Mouse (Mus musculus) CH12.LX (cell line): ENCODE results near the gene Capn11. TPM values are rescaled to one million over a fixed set of nuclear protein-coding genes. Genes with fewer than 3 reads are reported as not detected.

Experiments used
- DNase-seq: peaks from one replicate; pipeline ENCODE4 v3.0.0-alpha.2; 2013; ENCODE audit errors: extremely low read depth
- H3K27ac ChIP-seq: 2 replicates; pipeline ENCODE4 v1.5.1; 2012; ENCODE audit warnings: low read depth, mild to moderate bottlenecking, control low read depth, moderate library complexity; ENCODE audit not compliant: insufficient read depth
- H3K27me3 ChIP-seq: replicated peaks from 2 replicates; pipeline ENCODE3; 2012; ENCODE audit warnings: inconsistent platforms
- H3K36me3 ChIP-seq, 2 experiments: replicated peaks in 1 of 2; 2 replicates each; pipeline versions ENCODE3 to v1.6.1; 2012; ENCODE audit warnings: inconsistent platforms in 1 of 2, low read length in 1 of 2, mild to moderate bottlenecking in 1 of 2, mixed read lengths in 1 of 2, moderate library complexity in 1 of 2; ENCODE audit not compliant: control insufficient read depth in 1 of 2, insufficient read depth in 1 of 2
- H3K4me1 ChIP-seq, 2 experiments: 2 replicates each; pipeline ENCODE4 v1.6.1; 2012; ENCODE audit warnings: inconsistent platforms in 1 of 2, moderate library complexity in 1 of 2; ENCODE audit not compliant: insufficient read depth in 2 of 2, control insufficient read depth in 1 of 2
- H3K4me2 ChIP-seq: 2 replicates; pipeline ENCODE4 v1.6.1; 2012; ENCODE audit warnings: low read depth, mild to moderate bottlenecking, control low read depth; ENCODE audit not compliant: poor library complexity, insufficient read depth, severe bottlenecking
- H3K4me3 ChIP-seq, 3 experiments: fragments of 150-350 bp in 1 of 3; sonication (generic) in 1 of 3; replicated peaks in 1 of 3; 2 replicates each; pipeline versions ENCODE3 to v1.5.1; 2011 to 2012; ENCODE audit warnings: low read depth in 2 of 3, low read length in 2 of 3, mild to moderate bottlenecking in 2 of 3, moderate library complexity in 2 of 3, control low read depth in 1 of 3, improper control_type of control experiment in 1 of 3, inconsistent platforms in 1 of 3, mixed read lengths in 1 of 3; ENCODE audit not compliant: poor library complexity in 1 of 3
- H3K79me2 ChIP-seq: replicated peaks from 2 replicates; pipeline ENCODE4 v1.6.1; 2012; ENCODE audit warnings: mild to moderate bottlenecking, moderate library complexity; ENCODE audit not compliant: control insufficient read depth, poor library complexity, insufficient read depth, severe bottlenecking; ENCODE audit errors: extremely low read depth
- H3K9ac ChIP-seq: 2 replicates; pipeline ENCODE4 v1.6.1; 2012; ENCODE audit warnings: low read depth, mild to moderate bottlenecking, control low read depth, moderate library complexity; ENCODE audit not compliant: insufficient read depth
- H3K9me3 ChIP-seq: replicated peaks from 2 replicates; pipeline ENCODE3; 2012; ENCODE audit warnings: low read length, inconsistent platforms, mixed read lengths
- BHLHE40 ChIP-seq: IDR thresholded peaks from 2 replicates; pipeline ENCODE4 v1.6.1; 2011; ENCODE audit warnings: mild to moderate bottlenecking, low read depth, low read length, improper control_type of control experiment
- CHD2 ChIP-seq: IDR thresholded peaks from 2 replicates; pipeline ENCODE4 v1.6.1; 2011; ENCODE audit warnings: low read length, improper control_type of control experiment
- CTCF ChIP-seq, 2 experiments: IDR thresholded peaks in 1 of 2; conservative IDR thresholded peaks in 1 of 2; 2 replicates each; pipeline ENCODE4 v1.5.1; 2011 to 2012; ENCODE audit warnings: low read depth in 2 of 2, low read length in 2 of 2, improper control_type of control experiment in 1 of 2, inconsistent platforms in 1 of 2, mild to moderate bottlenecking in 1 of 2, moderate library complexity in 1 of 2
- ETS1 ChIP-seq: conservative IDR thresholded peaks from 2 replicates; pipeline ENCODE4 v1.6.1; 2012; ENCODE audit warnings: low read depth, mild to moderate bottlenecking, inconsistent platforms, low read length, improper control_type of control experiment, moderate library complexity
- GABPA ChIP-seq: IDR thresholded peaks from 2 replicates; pipeline ENCODE4 v1.6.1; 2012; ENCODE audit warnings: low read depth, low read length, improper control_type of control experiment, inconsistent platforms; ENCODE audit not compliant: insufficient replicate concordance
- HCFC1 ChIP-seq: IDR thresholded peaks from 2 replicates; pipeline ENCODE4 v1.6.1; 2012; ENCODE audit warnings: low read depth, mild to moderate bottlenecking, inconsistent platforms, low read length, improper control_type of control experiment
- IRF4 ChIP-seq: IDR thresholded peaks from 2 replicates; pipeline ENCODE4 v1.6.1; 2014; ENCODE audit warnings: low read depth, mild to moderate bottlenecking, inconsistent platforms, low read length, improper control_type of control experiment
- JUN ChIP-seq: IDR thresholded peaks from 2 replicates; pipeline ENCODE4 v1.6.1; 2011; ENCODE audit warnings: low read depth, mild to moderate bottlenecking, low read length, improper control_type of control experiment, moderate library complexity; ENCODE audit not compliant: insufficient read depth
- JUND ChIP-seq: conservative IDR thresholded peaks from 2 replicates; pipeline ENCODE4 v1.6.1; 2011; ENCODE audit warnings: low read depth, low read length, improper control_type of control experiment
- MAZ ChIP-seq: IDR thresholded peaks from 2 replicates; pipeline ENCODE4 v1.6.1; 2012; ENCODE audit warnings: low read depth, mild to moderate bottlenecking, inconsistent platforms, low read length, improper control_type of control experiment, moderate library complexity
- MYC ChIP-seq: IDR thresholded peaks from 2 replicates; pipeline ENCODE4 v1.6.1; 2011; ENCODE audit warnings: low read depth, mild to moderate bottlenecking, improper control_type of control experiment, low read length
- PAX5 ChIP-seq: IDR thresholded peaks from 2 replicates; pipeline ENCODE4 v1.6.1; 2012; ENCODE audit warnings: low read length, inconsistent platforms, mixed read lengths
- POLR2A ChIP-seq: IDR thresholded peaks from 2 replicates; pipeline ENCODE4 v1.6.1; 2011; ENCODE audit warnings: low read depth, mild to moderate bottlenecking, improper control_type of control experiment, low read length
- POLR2AphosphoS2 ChIP-seq: IDR thresholded peaks from 2 replicates; pipeline ENCODE4 v1.6.1; 2011; ENCODE audit warnings: low read depth, low read length, improper control_type of control experiment
- RAD21 ChIP-seq: IDR thresholded peaks from 2 replicates; pipeline ENCODE4 v1.6.1; 2011; ENCODE audit warnings: low read depth, mild to moderate bottlenecking, low read length, improper control_type of control experiment, moderate library complexity
- RCOR1 ChIP-seq: conservative IDR thresholded peaks from 2 replicates; pipeline ENCODE4 v1.6.1; 2012; ENCODE audit warnings: low read depth, mild to moderate bottlenecking, inconsistent platforms, low read length, improper control_type of control experiment
- SIN3A ChIP-seq: IDR thresholded peaks from 2 replicates; pipeline ENCODE4 v1.6.1; 2012; ENCODE audit warnings: low read length, improper control_type of control experiment, inconsistent platforms
- SMC3 ChIP-seq: IDR thresholded peaks from 2 replicates; pipeline ENCODE4 v1.6.1; 2011; ENCODE audit warnings: low read depth, low read length, improper control_type of control experiment
- TBP ChIP-seq: conservative IDR thresholded peaks from 2 replicates; pipeline ENCODE4 v1.6.1; 2011; ENCODE audit warnings: low read depth, low read length, improper control_type of control experiment
- TCF12 ChIP-seq: IDR thresholded peaks from 2 replicates; pipeline ENCODE4 v1.6.1; 2014; ENCODE audit warnings: low read depth, mild to moderate bottlenecking, inconsistent platforms, low read length, improper control_type of control experiment
- UBTF ChIP-seq: IDR thresholded peaks from 2 replicates; pipeline ENCODE4 v1.6.1; 2012; ENCODE audit warnings: low read depth, mild to moderate bottlenecking, inconsistent platforms, low read length, improper control_type of control experiment, moderate library complexity
- USF1 ChIP-seq: IDR thresholded peaks from 2 replicates; pipeline ENCODE4 v1.6.1; 2014; ENCODE audit warnings: low read depth, mild to moderate bottlenecking, inconsistent platforms, low read length, improper control_type of control experiment
- USF2 ChIP-seq: conservative IDR thresholded peaks from 2 replicates; pipeline ENCODE4 v1.6.1; 2011; ENCODE audit warnings: low read depth, low read length, improper control_type of control experiment
- ZC3H11A ChIP-seq: IDR thresholded peaks from 2 replicates; pipeline ENCODE4 v1.6.1; 2012; ENCODE audit warnings: low read depth, mild to moderate bottlenecking, inconsistent platforms, low read length, improper control_type of control experiment
- ZMIZ1 ChIP-seq: IDR thresholded peaks from 2 replicates; pipeline ENCODE4 v1.6.1; 2012; ENCODE audit warnings: low read depth, mild to moderate bottlenecking, inconsistent platforms, low read length, improper control_type of control experiment
- dilution Hi-C: fragments of 300-500 bp; cut with MboI; formaldehyde crosslinking; loops from 2 replicates; pipeline ENCODE4 v1.14.3; 2020; ENCODE audit warnings: low sequenced_read_pairs; ENCODE audit not compliant: extremely low pct_unique_long_range_greater_than_20kb, extremely low pct_ligation_motif_present
- in situ Hi-C: fragments of 300-500 bp; cut with MboI; formaldehyde crosslinking; loops from 3 replicates; pipeline ENCODE4 v1.14.3; 2019; ENCODE audit warnings: low sequenced_read_pairs, low pct_ligation_motif_present, low pct_unique_long_range_greater_than_20kb, mixed read lengths
- polyA plus RNA-seq: library from polyadenylated mRNA; unstranded; fragments of >175 nt; gene quantifications from 2 replicates; pipeline ENCODE4 v1.2.1, GENCODE M21; 2012; ENCODE audit warnings: low read depth; ENCODE audit not compliant: insufficient read length
- total RNA-seq, 2 experiments: library from RNA; depleted of rRNA; stranded (reverse); fragments of 300-350 nt in 1 of 2; fragments of >200 nt in 1 of 2; gene quantifications; 2 replicates each; pipeline ENCODE4 v1.2.3; 2012 to 2014

Gene Capn11
- total and polyA plus RNA-seq, 3 experiments = 0.09 TPM; not detected in 2

- H3K27me3 ChIP-seq = peaks cover 1% of the 10 kb centered on the region
- no peak within 1 kb of the TSS for H3K4me3 ChIP-seq
- dilution Hi-C loops = no loop called here
- peaks cover 3 to 18% of the 10 kb centered on the region in 2 experiments; a peak in 3 of 4 replicates for H3K4me1 ChIP-seq
- no peak within 1 kb of the TSS for H3K4me2 ChIP-seq
- DNase-seq = no peak
- no peak within 1 kb of the TSS for H3K9ac ChIP-seq
- in situ Hi-C loops = no loop called here
- no peaks in the 10 kb centered on the region for H3K79me2 ChIP-seq
- TF ChIP-seq HCFC1 (no peak), TBP (no peak), PAX5 (no peak), ZMIZ1 (no peak), MYC (no peak), ETS1 (no peak), SMC3 (no peak), RAD21 (no peak), GABPA (no peak), USF1 (no peak), SIN3A (no peak), MAZ (no peak), IRF4 (no peak)
- TF ChIP-seq, all 38 proteins: peak for 0
- no peaks in the 10 kb centered on the region for H3K9me3 ChIP-seq
- no peaks in the 10 kb centered on the region for H3K36me3 ChIP-seq
- no peak within 1 kb of the TSS for H3K27ac ChIP-seq
Measured at GRCm38 (mm10) chr17:45601877-45602304, 57.2 kb downstream of the Capn11 start, which contains the start of gene Mymx. TSS of gene Mymx (minus strand) at chr17:45602102.

- dilution Hi-C loops = no loop called here
- Histone ChIP-seq H3K4me1 (peaks cover 5 to 23% of the 10 kb centered on the region in 2 experiments; a peak in 3 of 4 replicates), H3K27me3 (peaks cover 1% of the 10 kb centered on the region), H3K9me3 (no peaks in the 10 kb centered on the region), H3K79me2 (no peaks in the 10 kb centered on the region), H3K4me3 (no peak overlapping the region), H3K4me2 (no peak overlapping the region), H3K9ac (no peak overlapping the region), H3K27ac (no peak overlapping the region), H3K36me3 (no peaks in the 10 kb centered on the region)
- TF ChIP-seq CHD2 (no peak), ZMIZ1 (no peak), TCF12 (no peak), POLR2AphosphoS2 (no peak), GABPA (no peak), USF1 (no peak), ZC3H11A (no peak), MYC (no peak), USF2 (no peak), CTCF (conservative IDR thresholded peaks at IDR 0.05 in 1 of 2, IDR thresholded peaks at IDR 0.05 in 1 of 2; ENCODE audit: low read depth in 2 of 2, low read length in 2 of 2) (no peak), IRF4 (no peak), BHLHE40 (no peak), RAD21 (no peak), SIN3A (no peak), POLR2A (no peak), UBTF (no peak), JUND (no peak), JUN (no peak), RCOR1 (no peak)
- in situ Hi-C loops = no loop called here
- no peak for DNase-seq
Measured at GRCm38 (mm10) chr17:45601325-45601724, 57.8 kb downstream of the Capn11 start.
